Mouse (Mus musculus) urinary bladder, adult 2 months (tissue): Measurements from ENCODE around the gene Vsig10. TPM values are rescaled to one million over a fixed set of nuclear protein-coding genes. Genes with fewer than 3 reads are reported as not detected.
"Not testable (repeated sequence)": the region's sequence is repeated elsewhere in the genome, so short reads cannot be mapped to it uniquely, and the experiment has no call there.

ENCODE experiments used
- DNase-seq: peaks from one replicate; pipeline ENCODE4 v3.0.0; 2022; ENCODE audit warnings: low spot score
- polyA plus RNA-seq: library from polyadenylated mRNA; depleted of rRNA; stranded (reverse); fragments of >200 nt; gene quantifications from 2 replicates; pipeline ENCODE4 v1.2.3, GENCODE M21; 2012; rRNA removed

The Vsig10 gene
- 35.6 and 36.4 TPM in 2 replicates for polyA plus RNA-seq

- DNase-seq = peak; percentile 77
Measured at GRCm38 (mm10) chr5:117318741-117319629, at the start of gene Vsig10. Vsig10 (plus strand) TSS chr5:117319083.

GRCm38 (mm10) chr5:117269395-117269794 lies 49.5 kb upstream of the Vsig10 start:
- DNase-seq = no peak

GRCm38 (mm10) chr5:117271945-117272344 lies 46.9 kb upstream of the Vsig10 start:
- no peak for DNase-seq

- no peak for DNase-seq
Measured at GRCm38 (mm10) chr5:117274817-117275216, 44.1 kb upstream of the Vsig10 start.

GRCm38 (mm10) chr5:117277784-117278183 lies 41.1 kb upstream of the Vsig10 start:
- DNase-seq = no peak

GRCm38 (mm10) chr5:117278809-117279668 lies 39.8 kb upstream of the Vsig10 start:
- peak; percentile 35 for DNase-seq

GRCm38 (mm10) chr5:117279669-117280050 lies 39.2 kb upstream of the Vsig10 start:
- no peak for DNase-seq

GRCm38 (mm10) chr5:117281536-117281935 lies 37.3 kb upstream of the Vsig10 start:
- no peak for DNase-seq

GRCm38 (mm10) chr5:117282360-117282759 lies 36.5 kb upstream of the Vsig10 start:
- no peak for DNase-seq

- no peak for DNase-seq
Measured at GRCm38 (mm10) chr5:117284029-117284428, 34.9 kb upstream of the Vsig10 start.

GRCm38 (mm10) chr5:117284682-117285081 lies 34.2 kb upstream of the Vsig10 start:
- no peak for DNase-seq

- no peak for DNase-seq
Measured at GRCm38 (mm10) chr5:117285266-117285665, 33.6 kb upstream of the Vsig10 start.

GRCm38 (mm10) chr5:117286286-117286685 lies 32.6 kb upstream of the Vsig10 start:
- DNase-seq = no peak

GRCm38 (mm10) chr5:117286831-117287822 lies 31.8 kb upstream of the Vsig10 start, which contains the start of gene Pebp1:
Pebp1 (minus strand) TSS chr5:117287625.
- peak; percentile 89 for DNase-seq

GRCm38 (mm10) chr5:117289646-117290045 lies 29.2 kb upstream of the Vsig10 start:
- no peak for DNase-seq

- DNase-seq = no peak
Measured at GRCm38 (mm10) chr5:117290081-117290480, 28.8 kb upstream of the Vsig10 start.

- DNase-seq = no peak
Measured at GRCm38 (mm10) chr5:117291312-117291711, 27.6 kb upstream of the Vsig10 start.

GRCm38 (mm10) chr5:117292547-117292946 lies 26.3 kb upstream of the Vsig10 start:
- DNase-seq = no peak

- not testable (repeated sequence) for DNase-seq
Measured at GRCm38 (mm10) chr5:117293776-117294175, 25.1 kb upstream of the Vsig10 start.

- no peak for DNase-seq
Measured at GRCm38 (mm10) chr5:117295011-117295410, 23.9 kb upstream of the Vsig10 start.

GRCm38 (mm10) chr5:117302899-117303298 lies 16.0 kb upstream of the Vsig10 start:
- no peak for DNase-seq
